Mouse (Mus musculus): ENCODE data around the gene Exoc6.
"Not testable (repeated sequence)": the region's sequence is repeated elsewhere in the genome, so short reads cannot be mapped to it uniquely, and the experiment has no call there.

Gene Exoc6

DNA sequence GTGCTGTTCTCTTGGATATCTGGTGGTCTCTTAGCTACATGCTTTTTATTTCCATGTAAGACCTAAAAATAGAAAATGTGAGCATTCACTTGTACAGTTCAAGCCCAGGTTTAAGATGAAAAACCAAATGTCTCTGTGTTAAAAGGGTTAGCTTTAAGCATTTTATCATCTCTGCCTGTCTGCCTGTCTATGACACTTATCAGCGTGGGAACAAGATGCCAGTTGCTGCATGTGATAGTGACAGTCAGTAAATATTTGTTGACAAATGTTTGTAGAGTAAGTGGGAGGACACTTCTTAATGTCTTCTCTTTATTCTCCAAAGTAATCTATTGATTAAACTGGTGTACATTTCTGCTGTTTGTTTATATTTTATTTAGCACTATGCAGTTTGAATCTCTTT, 12.5 kb upstream of the Exoc6 start:
- no peak for DNase-seq (ENCODE audit: low spot score)

DNA sequence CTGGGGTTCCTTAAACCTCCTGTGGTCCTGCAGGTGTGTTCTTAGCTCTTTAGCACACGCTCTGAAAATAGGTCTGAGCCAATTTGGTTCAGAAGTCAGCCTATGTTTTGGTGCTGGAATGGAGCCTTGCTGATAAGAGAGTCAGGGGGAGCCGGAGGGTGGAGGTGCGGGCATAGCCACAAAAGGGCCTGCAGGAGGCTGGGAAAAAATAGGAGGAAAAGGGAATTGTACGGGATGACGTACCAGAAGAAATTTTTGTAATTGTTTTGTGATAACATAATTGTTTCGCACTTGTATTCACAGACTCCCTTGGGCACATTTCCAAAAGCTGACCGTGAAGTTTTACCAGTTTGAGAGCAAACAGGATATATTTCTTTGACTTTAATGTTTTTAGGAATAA, 10.0 kb upstream of the Exoc6 start:
- no peak for DNase-seq (ENCODE audit: low spot score)

DNA sequence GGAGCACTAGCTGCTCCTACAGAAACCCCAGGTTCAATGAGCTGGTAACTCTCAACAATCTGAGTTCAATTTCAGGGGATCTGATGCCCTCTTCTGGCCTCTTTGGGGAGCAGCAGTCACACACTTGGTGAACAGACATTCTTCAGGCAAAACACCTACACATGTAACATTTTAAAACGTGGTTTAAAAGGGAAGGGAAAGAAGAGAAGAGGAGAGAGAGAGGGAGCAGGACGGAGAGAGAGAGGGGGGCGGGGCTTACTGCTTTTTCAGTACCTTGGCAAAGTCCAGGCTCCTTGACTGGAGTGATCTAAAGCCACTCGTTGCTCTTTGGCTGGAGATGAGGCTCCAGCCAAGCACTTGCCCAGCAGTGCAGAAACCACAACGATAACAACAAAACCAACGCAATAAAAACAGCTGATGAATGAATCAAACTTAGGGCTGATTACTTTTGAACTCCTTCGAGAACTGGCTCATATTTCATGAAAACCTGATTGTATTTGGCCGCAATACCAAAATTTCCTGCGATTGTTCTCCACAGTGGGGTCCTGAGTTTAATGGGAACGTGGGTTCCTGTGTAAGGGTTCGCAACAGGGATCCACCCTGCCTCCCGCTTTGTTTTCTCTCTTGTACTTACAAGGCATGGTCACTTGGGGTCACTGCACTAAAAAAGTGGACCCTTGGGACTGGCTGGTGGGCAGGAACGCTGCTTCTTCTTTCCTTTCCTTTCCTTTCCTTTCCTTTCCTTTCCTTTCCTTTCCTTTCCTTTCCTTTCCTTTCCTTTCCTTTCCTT, 6.5 kb upstream of the Exoc6 start:
- DNase-seq (ENCODE audit: low spot score) = no peak

DNA sequence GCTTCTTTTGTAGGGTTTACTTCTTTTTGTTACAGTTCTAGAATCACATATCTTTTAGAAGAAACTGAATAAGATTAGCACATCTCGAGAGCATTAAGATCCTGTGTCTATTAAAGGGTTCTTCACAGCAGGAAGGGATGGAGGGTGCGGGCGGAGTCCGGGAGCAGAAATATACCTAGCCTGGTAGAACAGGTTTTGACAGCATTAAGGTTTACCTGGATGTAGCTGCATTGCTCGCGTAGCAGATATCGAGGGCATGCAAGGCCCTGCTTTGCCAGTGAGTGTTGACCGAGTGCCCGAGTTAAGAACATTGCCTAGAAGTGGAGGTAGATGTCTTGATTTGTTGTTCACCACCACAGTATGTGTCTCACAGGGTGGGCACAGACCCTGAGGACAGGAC, 5.7 kb upstream of the Exoc6 start:
- DNase-seq (ENCODE audit: low spot score) = no peak

DNA sequence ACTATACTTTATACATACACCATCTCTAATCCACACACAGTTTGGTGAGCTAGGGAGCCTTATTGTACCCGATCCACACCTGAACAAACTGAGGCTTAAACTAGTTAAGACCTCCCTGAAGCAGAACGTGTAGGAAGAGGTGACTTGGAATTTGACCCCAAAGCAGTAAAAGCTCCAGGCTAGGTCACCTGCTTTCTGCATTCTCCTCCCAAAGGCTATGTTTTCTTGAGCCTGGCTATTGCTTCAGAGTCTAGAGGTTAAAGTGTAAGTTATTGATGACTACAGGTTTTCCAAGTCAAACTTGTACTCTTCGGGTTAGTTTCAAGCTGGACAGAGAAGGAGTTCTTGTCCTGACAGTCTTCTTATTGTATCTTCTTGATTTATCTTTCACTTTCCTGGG, 5.0 kb upstream of the Exoc6 start:
- DNase-seq (ENCODE audit: low spot score) = no peak

DNA sequence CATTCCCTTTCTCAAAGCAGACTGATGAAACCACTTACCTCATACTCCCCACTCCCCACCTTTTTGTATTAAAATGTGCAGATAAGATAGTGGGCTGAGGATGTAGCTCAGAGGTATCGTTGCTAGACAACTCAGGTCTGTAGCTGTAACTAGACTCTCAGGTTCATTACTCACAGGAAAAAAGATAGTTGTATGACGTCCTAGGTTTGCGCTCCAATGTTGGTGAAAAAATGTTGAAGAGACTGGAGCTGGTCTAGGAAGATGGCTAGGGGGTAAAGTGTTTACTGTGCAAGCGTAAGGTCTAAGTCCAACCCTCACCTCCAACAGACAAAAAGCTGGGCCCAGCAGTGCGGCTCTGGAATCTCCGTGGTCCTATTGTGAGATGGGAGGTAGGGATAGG, 4.5 kb upstream of the Exoc6 start:
- no peak for DNase-seq (ENCODE audit: low spot score)

DNA sequence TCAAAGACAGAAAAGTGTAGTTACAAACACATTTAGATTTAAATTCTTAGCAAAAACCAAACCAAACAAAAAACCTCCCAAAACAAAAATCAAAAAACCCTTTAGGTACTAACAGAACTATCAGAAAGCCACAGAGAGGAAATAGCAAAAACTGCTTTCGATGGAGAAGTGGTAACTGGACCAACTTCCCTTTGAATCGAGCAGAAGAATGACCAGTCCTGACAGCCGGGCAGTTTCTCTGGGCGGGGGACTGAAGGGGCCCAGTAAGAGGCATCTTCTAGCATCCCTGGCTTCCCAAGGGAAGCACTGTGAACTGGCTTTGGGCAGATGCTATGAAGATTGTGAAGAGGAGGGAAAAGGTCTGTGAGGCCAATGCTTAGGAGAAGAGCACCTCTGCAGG, 3.4 kb upstream of the Exoc6 start:
- no peak for DNase-seq (ENCODE audit: low spot score)

DNA sequence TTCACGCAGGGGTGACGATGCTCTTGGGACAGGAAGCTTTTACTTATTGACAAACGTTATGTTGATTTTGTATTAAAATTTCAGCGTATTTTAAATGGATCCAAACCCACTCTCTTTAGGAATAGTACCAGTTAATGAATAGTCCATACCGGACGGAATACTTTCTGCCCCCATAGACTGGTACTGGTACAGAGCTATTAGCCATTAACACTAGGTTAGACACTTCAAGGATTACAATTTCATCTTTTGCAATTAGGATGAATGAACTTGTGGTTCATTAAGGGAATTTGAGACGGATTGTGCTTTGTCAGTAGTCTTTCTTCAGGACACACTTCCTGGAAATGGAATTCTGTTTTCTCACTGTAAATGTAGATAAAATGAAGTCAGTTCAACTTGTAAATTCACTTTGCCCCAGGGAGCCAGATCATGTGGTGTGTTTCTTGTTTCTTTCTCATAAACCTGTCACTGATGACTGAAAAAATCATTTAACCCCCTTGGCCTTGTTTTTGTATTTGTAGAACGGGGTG, 885 bp downstream of the Exoc6 start:
- DNase-seq (ENCODE audit: low spot score) = no peak

DNA sequence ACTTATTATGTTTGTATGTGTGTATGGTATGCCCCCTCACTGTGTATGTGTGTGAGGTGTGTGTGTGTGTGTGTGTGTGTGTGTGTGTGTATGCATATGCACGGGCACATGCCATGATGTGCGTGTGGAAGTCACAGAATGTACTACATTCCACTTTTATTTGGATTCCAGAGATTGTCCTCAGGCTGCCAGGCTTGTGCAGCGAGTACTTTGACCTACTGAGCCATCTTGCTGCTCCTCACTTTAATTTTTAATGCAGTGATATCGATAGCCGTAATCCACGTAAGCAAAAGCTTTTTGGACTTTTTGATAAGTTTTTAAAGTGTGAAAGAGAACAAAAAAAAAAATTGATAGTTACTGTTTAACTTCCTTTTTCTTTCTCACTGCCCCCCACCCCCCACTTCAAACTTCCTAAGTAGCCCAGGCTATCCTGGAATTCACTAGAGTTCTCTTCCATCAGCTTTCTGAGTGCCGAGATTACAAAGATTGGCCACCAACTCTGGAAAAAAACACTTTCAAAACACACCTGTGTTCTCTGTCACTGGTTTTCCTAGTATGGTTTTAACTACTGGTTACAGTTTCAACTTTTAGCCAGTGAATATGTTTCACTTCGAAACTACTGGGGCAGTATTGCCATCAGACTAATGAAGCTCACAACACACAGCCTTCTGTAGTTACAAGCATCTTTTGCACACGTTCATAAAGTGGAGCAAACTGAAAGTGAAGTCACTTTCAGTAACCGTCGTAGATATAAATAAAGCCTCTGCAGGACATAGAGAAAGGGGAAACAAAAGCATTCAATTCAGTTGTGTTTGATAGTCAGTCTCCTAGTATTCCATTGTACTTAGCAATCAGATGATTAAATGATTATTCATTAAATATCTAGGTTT, 3.4 kb downstream of the Exoc6 start:
- DNase-seq (ENCODE audit: low spot score) = no peak

DNA sequence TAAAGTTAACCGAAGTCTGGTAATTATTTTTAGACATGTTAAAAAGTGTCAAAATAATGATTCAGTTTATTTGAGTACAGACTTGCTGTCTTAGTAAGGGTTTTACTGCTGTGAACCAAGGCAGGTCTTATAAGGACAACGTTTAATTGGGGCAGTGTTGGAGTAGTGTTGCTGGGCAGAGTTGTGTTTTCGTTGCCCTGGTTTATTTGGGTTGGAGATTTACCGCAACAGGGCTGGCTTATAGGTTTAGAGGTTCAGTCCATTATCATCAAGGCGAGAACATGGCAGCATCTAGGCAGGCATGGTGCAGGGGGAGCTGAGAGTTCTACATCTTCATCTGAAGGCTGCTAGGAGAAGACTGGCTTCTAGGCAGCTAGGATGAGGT, 4.0 kb downstream of the Exoc6 start:
- DNase-seq (ENCODE audit: low spot score) = not testable (repeated sequence)

DNA sequence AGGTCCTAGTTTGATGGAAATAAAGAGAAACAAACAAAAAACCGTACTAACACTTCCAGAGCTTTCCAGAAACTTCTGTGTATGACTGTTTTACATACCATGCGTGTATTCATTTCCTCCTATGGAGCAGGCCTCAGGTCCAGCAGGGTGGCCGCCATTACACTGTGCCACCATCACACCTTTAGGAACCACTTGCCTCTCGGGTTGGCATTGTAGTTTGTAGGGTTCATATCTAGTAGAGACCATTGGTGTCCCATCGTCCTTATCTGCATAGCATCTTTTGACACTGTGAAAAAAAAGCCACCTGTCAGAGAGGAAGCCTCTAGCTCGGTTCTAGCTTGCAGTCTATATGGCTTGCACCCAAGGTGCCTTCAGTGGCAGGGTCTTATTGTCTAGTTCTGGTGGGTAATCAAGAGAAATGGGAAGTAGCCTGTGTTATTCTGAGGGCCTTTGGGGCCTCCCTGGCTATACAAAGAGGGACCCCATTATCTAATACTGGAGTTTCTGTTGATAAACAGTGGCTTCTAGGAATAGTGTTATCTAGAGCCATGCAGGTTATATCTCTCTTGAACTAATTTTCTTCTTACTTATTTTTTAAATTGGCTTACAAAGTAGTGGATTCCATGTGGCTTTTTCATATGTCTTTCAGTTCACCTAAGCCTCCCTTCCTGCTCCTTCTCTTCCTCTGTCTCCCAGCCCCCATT, 5.8 kb downstream of the Exoc6 start:
- DNase-seq (ENCODE audit: low spot score) = no peak

DNA sequence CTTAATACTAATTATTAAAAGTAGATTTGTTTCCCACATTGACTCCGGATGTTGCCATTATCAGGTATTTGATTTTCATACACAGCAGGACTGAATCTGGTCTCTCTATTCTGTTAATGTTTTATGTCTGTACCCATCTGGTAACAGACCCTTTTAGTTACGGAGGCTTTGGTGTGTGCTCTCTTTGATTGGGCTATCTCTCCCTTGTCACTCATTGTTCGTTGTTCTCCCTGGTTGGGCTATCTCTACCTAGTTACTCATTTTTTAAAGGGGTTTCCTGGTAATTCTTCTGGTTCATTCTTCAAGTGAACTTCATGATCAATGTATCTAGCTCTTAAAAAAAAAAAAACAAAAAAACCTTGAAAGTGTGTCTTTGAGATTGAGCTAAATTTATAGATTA, 7.7 kb downstream of the Exoc6 start:
- DNase-seq (ENCODE audit: low spot score) = no peak

DNA sequence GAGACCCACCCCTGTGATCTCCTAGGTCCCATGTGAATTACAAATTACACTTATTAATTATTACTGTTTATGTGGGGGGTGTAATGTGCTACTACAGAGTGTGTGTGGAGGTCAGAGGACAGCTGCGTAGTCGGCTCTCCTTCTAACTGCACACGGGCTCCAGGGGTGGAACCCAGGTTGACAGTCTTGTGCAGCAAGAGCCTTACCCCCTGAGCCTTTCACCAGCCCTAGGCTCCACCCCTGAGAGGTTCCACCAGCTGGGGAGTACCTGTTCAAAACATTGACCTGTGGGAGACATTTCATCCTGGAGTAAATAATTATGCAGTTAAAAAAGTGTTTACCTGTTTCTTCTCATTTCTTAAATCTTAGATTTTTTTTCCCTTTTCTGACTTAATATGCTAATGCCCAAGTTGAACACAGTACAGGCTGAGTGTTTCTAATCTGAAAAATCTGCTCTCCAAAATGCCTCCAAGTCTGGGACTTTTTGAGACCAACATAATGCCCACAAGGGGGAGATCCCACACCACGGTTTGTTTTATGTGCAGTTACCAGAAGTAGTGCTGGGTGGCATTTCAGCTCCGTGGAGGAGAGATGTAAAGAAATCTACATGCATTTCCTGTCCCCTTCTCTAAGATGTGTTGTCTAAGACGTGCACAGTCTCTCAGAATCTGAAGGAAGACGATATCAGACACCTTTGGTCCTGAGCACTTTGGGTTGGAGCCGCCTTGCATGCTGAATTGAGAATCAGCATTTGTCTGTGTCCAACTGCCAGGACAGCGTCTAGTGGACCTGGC, 9.3 kb downstream of the Exoc6 start:
- DNase-seq (ENCODE audit: low spot score) = no peak

DNA sequence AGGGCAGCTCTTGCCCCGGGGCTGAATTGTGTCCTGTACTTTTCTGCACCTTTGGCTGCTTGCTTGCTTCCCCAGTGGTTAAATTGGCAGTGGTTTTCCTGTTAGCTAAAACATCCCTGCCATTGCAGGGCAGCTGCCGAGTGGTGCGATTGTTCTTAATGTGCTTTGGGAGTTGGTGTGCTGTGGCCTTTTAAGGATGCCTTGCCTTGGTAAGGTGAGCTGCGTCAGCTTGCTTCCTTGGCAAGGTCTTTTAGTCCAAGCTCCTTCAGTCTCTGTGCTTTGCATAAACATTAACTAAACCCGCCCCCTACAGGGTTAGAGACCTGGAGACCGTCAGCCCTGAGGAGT, 9.8 kb downstream of the Exoc6 start:
- no peak for DNase-seq (ENCODE audit: low spot score)

DNA sequence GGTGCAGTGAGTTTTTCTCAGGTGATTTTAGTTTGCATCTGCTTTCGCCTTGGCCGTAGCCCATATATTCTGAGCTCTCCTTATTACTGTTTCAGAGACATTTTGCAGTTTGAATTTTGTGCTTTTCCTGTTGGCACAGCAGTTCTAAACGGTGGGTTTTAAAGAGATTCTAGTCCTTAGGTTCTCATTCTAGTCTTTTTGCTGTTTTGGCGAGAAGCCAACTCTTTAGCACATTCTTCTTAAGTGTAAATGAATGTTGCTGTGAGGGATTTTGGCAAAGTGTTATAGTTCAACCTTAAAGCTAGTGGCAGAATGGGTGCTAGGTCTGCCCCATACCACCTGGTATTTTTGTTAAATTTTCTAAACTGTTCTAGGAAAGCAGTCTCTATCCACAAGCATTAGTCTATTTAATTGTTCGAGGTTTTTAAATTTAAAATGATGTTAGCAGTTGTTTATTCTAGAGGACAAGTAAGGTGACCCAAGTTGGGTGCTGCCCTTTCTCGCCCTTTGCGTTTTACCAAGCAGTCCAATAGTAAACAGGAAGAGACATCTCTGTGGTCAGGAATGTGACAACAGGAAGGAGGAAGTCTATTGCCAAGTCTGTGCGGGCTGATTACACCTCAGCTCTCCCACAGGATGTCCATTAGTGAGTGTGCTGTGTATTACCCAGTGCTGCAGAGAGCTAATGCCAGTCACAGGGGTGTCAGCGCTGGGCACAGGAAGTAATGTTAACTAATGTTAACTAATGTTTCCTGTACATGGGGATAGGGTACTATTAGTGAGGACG, 11.1 kb downstream of the Exoc6 start:
- DNase-seq (ENCODE audit: low spot score) = no peak

DNA sequence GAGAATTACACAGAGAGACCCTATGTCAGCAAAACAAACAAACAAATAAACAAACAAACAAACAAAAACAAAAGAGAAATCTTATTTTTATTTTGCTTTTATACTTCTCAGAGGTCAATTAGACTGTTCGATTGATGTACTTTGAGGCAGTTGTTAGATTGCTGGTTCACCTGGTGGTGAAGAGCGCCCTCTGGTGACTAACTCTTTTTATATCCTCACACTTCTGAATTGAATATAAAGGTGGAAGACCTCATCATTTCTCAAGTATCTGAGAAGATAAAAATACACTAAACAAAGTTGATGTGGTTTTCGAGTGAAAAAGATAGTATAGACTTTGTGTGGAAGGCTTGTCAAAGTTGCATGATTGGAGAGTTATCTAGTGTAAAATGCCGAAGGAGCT, 13.5 kb downstream of the Exoc6 start:
- DNase-seq (ENCODE audit: low spot score) = no peak

DNA sequence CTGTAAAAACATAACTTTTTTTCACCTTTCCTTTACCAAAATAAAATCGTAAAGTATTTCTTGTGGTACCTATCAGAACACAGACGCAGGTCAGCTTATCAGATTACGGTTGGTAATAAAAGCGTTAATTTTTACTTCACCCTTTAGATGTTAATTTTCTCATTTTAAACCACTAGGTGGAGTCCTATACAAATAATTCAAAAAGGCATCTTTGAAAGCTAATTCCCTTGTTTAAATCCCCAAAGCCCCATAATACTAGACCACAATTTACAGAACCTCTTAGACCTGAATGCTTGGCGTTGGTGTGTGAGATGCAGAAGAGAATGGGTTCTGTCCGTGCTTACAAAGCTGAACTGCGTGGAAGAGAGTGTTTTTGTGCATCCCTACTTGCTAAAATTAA, 15.6 kb downstream of the Exoc6 start:
- no peak for DNase-seq (ENCODE audit: low spot score)

DNA sequence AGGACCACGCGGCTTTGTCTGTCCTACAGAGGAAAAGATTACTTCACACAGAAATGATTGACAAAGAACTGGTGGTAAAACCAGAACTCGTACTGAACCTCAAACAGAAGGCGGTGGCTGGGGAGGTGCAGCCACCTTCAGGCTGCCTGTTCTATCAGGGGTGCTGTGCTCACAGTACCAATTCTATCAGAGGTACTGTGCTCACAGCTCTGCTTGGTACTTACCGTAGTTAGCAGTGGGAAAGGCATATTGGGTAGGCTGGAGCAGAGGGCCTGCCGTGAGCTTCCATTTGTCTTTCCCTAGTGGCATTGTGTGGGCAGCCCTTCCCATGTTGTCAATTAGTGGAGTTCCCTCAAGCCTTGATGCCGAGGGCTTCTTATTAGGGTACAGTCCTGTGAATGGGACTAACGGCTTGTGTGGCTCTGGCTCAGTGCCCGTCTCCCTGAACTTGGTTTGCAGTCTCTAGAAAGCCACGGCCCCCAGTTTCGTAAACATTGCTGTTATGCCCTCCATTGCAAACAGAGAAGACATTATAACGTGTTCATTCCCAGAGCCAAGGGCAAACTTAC, 19.1 kb downstream of the Exoc6 start:
- DNase-seq (ENCODE audit: low spot score) = peak; percentile 8

DNA sequence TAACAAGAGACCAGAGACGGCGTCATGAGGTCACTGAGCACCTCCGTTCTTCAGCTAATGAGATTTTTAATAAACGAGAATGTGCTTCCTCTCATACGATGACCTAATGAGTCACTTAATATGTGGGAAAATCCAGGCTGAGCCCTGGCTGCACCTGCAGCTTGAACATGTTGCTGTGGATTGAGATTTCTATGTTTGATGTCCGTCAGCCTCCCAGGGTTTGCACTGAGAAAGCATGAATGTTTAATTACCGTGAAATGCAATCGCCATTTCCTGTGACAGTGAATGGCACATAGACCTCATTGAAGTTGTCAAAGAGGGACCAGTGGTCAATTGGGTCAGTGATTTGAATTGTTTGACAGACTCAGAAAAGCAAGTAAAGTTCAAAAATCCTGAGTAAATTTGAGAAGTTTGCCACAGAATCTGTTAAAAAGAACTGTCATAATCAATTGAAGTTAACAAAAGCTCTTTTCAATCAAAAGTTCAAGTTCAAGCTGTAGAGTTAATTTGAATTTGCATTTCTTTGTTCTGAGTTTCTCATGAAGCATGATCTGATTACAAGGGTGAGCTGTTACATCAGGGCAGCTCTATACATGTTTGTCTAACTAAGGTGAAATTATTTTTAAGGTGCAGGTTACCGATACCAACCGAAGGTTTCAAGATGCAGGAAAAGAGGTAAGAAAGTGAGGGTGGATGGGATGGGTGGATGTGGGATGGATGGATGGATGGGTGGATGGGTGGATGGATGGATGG, 20.9 kb downstream of the Exoc6 start:
- no peak for DNase-seq (ENCODE audit: low spot score)

DNA sequence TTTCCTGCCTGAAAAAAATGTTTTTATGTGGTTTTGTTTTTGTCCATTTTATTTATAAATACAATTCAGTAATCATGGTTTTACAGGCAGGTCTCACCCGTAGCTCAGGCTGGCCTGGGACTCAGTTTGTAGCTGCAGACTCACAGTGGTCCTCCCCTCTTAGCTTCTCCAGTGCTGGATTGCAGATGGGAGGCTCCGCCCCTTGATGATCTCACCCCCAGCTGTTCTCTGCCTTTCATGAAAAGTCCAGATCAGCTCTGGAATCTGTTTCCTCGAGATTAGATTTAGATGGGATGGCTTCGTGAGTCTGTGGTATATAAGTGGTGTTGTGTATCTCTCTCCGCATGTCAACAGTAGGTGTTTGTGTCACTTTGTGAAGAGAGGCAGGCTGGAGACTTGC, 24.6 kb downstream of the Exoc6 start:
- no peak for DNase-seq (ENCODE audit: low spot score)

Data from ovary, postnatal 36 days (tissue).